Mouse (Mus musculus): ENCODE data around the gene Thoc6.

The Thoc6 gene

GRCm38 (mm10) chr17:23673424-23674073 is at the start of gene Thoc6, which contains the start of gene Hcfc1r1:
TSS of gene Thoc6 (minus strand) at chr17:23673882.
TSS of gene Hcfc1r1 (plus strand) at chr17:23673596.
- DNase-seq (ENCODE audit: low read depth, low spot score): peak; percentile 90

GRCm38 (mm10) chr17:23722376-23723125 is 48.9 kb upstream of the Thoc6 start, which contains the start of gene 1520401A03Rik:
TSS of gene 1520401A03Rik (minus strand) at chr17:23722783.
- DNase-seq (ENCODE audit: low read depth, low spot score): no peak

GRCm38 (mm10) chr17:23721886-23722285 is 48.2 kb upstream of the Thoc6 start:
- no peak for DNase-seq (ENCODE audit: low read depth, low spot score)

- no peak for DNase-seq (ENCODE audit: low read depth, low spot score)
These were observed 45.8 kb upstream of the Thoc6 start for GRCm38 (mm10) chr17:23719455-23719854.

DNA sequence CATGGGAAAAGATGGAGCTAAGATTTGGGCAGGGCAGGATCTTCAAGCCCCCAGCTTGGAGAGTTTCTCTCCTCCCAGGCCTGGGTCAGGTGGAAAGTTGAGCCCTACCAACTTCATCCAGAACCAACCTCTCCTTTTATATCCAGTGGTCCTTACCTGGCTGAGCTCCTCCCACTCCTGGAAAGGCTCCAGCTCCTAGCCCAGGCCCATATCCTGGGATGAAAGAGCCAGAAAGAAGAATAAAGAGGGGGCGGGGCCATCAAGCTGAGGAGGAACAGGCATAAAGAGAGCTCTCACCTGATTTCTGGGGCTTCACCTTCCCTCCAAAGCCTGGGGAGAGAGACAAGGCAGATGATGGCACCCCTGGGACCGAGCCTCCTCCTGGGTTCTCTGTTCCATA is 43.3 kb upstream of the Thoc6 start:
- DNase-seq (ENCODE audit: low read depth, low spot score): no peak

DNA sequence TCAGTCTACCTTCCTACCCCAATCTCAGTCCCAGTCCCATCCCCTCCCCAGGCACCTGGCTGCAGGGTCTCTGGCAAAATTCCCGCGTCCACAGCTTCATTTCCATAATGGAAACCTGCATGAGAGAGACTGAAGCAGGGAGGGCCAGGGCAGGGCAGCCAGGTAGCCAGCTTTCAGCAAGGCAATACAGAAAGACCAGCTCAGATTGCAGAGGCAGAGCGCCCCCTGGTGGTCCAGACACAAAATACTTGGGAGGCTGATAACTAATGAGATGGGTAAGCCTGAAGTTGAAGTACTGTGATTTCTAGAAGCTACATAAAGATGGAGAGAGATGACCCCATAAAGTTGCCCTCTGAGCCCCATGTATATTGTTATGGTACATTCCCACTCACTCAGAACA is 32.5 kb upstream of the Thoc6 start:
- DNase-seq (ENCODE audit: low read depth, low spot score): peak; percentile 54

- DNase-seq (ENCODE audit: low read depth, low spot score): no peak
These were observed 31.9 kb upstream of the Thoc6 start for GRCm38 (mm10) chr17:23705525-23706104.

DNA sequence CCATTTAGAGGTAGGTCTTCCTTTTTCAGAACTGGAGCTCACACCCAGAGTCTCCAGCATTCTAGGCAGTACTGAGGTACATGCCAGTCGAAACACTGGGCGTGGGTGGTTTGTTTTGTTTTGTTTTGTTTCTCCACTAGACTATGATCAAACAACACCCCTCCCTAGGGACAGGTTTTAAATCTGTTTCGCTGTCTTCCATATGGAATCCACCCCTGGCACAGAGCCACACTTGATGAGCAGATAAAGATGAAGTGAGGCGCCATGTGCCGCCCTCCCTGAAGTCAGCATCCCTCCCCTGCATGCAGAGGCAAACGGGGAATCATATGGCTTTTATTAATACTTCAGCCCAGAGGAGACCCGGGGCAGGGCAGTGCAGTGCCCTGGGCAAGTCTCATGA is 31.1 kb upstream of the Thoc6 start:
- DNase-seq (ENCODE audit: low read depth, low spot score): no peak

DNA sequence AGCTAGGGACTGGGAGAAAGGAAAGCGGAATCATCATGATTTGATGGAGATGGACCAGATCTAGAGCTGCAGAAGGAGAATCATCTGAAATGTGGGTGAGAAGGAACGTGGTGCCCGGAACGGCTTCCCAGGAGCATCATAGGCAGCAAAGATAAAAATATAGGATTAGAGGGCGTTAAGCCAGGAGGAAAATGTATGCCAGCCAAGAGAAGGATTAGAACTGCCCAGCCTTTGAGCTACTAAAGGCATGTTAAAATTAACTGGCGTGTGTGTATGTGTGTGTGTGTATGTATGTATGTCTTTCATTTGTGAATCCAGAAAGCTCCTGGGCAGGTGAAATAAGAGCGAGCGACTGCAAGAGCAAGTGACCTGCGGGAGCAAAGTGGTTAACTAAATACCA is 29.6 kb upstream of the Thoc6 start:
- no peak for DNase-seq (ENCODE audit: low read depth, low spot score)

DNA sequence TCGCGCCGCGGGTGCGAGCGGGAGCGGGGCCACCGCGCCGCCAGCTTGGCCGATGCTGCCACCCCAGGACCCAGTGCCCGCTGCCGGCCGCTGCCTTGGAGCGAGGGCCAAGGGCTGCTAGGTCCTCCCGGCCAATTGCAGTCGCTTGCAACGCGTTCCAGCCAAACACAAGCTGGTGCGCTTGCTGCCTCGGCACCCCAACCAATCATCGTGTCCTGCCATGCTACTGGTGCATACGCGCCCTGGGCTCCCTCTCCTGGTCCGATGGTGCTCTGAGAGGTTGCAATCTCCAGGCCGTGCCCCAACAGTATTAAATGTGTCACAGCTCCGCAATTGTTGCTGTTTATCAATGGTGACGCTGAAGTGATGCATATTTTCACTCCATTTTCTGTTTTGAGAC is 26.4 kb upstream of the Thoc6 start:
- peak; percentile 83 for DNase-seq (ENCODE audit: low read depth, low spot score)

DNA sequence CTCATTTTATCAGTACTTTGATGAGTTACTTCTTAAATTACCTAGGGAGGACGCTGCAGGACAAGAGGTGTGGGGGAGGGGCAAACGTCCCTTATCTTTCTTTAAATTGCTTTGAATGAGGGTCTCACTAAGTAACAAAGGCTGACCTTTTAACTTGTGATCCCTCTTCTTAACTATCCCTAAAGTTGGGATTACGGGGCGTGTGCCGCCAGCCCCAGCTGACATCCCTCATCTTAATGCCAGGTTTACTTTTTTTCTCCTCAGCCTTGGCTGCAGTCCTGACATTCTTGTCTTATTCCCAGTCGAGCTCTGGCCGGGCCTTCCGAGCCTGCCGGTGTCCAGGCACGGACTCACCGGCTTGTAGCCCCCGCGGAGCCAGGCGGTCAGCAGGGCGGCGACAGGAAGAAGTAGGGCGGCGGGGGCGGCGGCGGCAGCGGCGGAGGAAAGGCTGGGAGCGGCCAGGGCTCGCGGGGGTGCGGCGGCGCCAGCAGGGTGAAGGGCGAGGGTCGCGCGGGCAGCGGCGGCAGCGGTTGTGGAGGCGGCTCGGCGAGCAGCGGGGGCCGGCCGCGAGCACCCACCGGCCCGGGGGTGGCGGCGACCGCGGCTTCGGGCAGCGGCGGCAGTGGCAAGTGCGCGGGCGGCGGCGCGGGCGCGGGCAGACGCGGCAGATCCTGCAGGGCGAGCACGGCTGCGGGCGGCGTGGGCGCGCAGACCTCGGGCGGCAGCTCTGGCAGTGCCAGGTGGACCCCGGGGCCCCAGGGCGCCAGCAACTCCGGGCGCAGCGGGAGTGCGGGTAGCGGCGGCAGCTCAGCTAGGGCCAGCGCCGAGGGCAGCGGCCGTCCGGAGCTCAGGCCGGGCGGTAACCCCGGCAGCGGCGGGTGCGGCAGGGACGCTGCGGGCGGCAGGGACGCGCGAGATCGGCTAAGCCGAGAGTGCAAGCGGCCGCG is 25.7 kb upstream of the Thoc6 start:
- DNase-seq (ENCODE audit: low read depth, low spot score): no peak

DNA sequence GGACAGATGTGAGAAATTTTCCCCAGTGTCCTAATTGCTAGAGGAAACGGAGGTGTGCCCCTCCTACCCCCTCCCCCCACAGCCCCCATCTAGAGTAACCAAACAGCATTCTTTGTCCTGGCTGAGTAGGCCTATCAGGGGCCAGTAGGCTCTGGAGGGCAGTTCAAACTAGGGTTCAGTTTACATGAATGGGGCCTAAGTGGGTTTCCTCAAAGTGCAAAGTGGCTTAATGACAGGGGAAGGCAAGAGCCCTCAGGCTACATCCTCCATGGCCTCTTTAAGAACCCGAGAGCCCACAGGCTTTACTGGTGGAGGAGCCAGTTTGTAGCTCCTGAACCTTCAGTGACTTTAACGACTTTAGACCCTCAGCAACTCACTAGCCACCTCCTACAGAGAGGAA is 22.1 kb upstream of the Thoc6 start:
- no peak for DNase-seq (ENCODE audit: low read depth, low spot score)

DNA sequence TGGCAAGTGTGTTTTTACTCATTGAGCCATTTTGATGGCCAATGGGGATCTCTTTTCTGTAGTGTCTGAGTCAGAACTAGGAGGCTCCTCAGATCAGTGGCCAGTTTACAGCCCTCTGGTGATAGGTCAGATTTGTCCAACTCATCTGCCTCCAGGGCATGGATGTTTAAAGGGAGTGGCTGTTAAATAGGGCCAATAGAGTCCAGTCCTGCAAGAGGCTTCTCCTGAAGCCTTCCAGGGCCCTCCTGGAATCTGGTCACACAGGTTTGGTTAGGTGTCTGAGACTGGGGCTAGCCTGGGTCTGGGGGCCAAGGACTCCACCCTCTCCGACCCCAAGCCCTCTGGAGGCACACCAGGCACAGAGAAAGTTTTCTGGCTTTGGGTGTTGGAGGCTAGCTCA is 20.8 kb upstream of the Thoc6 start:
- no peak for DNase-seq (ENCODE audit: low read depth, low spot score)

- DNase-seq (ENCODE audit: low read depth, low spot score): no peak
These were observed 10.4 kb upstream of the Thoc6 start, which contains the start of gene Cldn9 for GRCm38 (mm10) chr17:23683856-23684672. TSS of gene Cldn9 (minus strand) at chr17:23684026.

- no peak for DNase-seq (ENCODE audit: low read depth, low spot score)
These were observed 9.5 kb upstream of the Thoc6 start for GRCm38 (mm10) chr17:23683226-23683625.

DNA sequence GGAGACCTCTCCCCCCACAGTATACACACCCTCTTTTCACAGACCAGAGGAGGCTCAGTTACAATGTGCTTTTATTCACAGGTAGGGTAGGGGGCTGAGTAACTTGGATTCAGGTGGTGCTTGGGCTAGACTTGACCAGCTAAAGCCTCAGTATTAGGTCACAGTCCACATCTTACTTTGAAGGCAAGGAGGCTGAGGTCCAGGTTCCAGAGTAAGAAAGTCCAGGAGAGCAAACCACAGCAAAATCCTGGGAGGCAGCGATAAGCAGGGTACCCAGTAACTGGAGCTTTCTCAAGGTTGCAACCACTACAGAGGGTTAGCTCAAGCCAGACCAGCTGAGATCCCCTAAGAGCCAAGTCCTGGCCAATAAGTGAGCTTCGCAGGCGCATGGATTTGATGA is 8.8 kb upstream of the Thoc6 start:
- DNase-seq (ENCODE audit: low read depth, low spot score): no peak

DNA sequence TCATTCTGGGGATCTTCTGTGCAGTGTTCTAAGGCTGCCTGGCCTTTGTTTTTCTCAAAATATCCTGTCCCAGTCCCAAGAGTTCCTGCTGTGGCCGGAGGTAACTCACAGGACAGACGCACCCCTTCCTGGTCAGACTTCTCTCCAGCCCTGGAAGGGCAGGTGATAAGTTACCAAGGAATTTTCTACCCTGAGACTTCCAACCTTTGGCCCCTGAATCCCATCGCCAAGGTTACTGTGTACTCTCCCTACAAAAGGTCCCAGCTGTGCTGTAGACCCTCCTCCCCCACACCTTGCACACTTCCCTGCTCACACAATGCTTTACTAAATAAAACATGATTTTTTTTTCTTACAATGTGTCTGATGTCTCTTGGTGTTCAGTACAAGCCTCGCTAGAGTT is 8.4 kb upstream of the Thoc6 start:
- DNase-seq (ENCODE audit: low read depth, low spot score): no peak

DNA sequence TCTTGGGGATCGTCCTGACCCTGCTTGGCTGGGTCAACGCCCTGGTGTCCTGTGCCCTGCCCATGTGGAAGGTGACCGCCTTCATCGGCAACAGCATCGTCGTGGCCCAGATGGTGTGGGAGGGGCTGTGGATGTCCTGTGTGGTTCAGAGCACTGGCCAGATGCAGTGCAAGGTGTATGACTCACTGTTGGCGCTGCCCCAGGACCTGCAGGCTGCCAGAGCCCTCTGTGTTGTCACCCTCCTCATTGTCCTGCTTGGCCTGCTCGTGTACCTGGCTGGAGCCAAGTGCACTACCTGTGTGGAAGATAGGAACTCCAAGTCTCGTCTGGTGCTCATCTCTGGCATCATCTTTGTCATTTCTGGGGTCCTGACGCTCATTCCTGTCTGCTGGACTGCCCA is 7.4 kb upstream of the Thoc6 start:
- no peak for DNase-seq (ENCODE audit: low read depth, low spot score)

DNA sequence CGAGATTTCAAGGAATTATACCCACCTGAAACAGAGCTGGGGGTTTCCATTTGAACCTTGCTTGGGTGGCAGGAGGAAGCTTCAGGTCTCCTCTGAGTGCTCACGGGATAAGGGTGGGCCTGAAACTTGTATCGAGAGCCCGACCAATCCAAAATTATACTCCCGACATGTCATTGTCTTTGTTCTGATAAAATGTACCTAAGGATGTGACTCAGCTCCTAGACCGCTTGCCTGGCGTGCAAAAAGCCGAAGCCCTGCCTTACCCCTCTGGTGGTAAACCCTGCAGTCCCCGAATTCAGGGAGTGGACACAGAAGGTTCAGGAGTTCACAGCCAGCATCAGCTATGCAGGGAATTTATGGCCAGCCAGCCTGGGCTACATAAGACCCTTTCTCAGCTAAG is 6.7 kb upstream of the Thoc6 start:
- DNase-seq (ENCODE audit: low read depth, low spot score): no peak

DNA sequence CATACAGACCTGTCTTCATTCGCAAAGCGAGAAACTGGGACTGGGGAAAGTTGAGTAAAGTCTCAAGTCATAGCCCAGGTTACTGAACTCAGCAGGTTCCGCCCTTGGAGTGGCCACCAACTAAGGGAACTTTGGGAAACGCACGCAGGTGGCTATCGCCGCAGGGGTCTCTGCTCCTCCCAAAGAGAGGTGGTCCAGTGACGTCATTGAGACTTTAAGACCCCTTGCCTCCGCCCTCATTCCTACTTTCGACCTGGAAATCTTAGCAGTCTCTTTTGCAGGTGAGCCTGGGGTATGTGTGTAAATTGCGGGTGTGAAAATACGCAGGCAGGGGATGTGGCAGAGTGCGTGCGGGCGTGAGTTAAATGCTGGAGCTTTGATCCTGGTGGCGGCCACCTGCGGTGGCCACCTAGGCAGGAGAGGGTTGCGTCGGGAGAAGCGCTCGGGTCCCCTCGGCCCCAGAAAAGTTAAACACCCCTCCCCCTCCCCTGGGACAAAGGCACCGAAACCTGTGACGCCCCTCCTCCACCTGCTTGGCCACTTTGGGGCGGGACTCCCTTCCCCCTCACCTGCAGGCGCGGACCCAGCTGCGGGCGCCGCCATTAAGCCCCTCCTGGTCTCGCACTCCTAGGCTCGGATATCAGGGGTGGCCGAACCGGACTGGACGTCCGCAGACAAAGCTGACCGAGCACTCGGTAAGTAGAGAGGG is 5.6 kb upstream of the Thoc6 start, which contains the start of gene Cldn6:
Gene Cldn6 (plus strand): TSS at position 123 of the 709 bp plus-strand sequence.
- no peak for DNase-seq (ENCODE audit: low read depth, low spot score)
